Mouse (Mus musculus): Measurements from ENCODE around the gene Elmod3. TPM values are rescaled to one million over a fixed set of nuclear protein-coding genes. Genes with fewer than 3 reads are reported as not detected.
A peak's percentile ranks its signal among the peaks of the same experiment; 100 is the strongest.

The Elmod3 gene
- polyA plus RNA-seq, 2 experiments from 2014 or later: 22.9 to 32.2 TPM

DNA sequence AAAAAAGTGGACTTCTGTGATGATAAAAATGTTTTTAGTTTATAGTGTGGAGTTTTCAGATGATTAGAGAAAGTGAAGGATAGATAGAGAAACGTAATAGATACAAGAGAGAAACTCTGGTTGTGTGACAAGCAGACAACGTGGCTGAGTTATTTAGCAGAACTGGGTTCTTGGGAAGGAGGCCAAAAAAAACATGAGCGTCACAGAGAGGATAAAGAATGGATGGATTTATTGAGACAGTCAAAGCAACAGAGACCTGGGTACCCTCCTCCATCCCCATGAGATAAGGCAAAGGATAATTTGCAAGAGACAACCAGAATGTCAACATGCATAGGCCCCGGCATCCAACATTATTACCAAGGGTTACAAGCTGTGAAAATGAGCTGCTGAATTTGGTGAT lies 12.0 kb upstream of the Elmod3 start:
- ATAC-seq: no peak

DNA sequence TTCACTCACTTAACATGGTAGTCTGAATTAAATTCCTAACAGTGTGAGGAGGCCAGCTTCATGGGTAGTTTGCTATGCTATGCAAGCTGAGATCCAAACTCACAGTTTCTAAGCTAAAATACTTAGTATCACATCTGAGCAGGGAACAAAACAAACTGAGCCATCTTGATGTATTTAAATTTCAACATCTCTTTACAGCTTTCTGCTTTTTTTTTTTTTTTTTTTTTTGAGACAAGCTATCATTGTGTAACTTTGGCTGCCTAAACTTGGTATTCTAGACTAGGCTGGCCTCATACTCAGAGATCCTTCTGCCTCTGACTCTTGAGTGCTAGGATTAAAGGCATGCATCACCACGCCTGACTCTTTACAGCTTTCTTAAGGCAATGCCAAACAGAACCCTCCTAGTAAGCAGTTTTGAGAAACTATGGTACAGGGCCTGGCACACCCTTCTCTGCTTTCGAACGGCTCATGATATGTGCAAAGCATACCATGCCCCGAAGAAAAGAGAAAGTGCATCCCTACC lies 10.5 kb upstream of the Elmod3 start:
- no peak for ATAC-seq

DNA sequence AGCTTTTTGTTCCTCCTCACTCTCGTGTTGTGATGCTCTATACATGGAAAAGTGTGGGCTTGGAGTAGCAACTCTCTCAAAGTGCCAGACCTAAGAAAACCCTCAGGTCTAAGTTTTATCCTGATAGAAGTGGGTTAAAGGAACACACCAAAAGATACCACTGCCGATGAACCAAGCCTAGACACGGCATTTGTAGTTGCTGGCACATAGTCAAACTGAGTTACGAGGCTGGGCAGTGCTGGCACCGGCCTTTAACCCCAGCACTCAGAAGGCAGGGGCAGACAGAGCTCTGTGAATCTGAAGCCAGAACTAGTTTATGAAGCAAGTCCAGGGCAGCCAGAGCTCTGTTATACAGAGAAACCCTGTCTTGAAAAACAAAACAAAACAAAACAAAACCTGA lies 9.5 kb upstream of the Elmod3 start:
- ATAC-seq: no peak

DNA sequence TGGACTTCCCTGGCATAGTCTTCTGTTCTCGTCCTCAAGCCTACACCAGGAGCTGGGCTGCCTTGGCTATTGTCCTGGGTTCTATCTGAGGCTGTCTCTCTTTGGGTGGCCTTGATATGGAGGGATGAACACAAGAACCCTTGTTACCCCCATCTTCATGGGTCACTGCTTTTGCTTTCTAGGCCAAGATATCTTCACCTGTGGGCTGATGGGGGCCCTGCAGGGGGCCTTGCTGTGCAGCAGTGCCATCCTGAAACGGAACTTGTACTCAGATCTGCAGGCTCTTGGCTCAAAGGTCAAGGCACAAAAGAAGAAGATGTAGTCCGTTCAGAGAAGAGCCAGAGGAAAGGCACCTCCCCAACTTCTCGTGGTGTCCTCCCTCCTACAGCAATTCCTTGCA lies 8.8 kb upstream of the Elmod3 start:
- ATAC-seq: no peak

DNA sequence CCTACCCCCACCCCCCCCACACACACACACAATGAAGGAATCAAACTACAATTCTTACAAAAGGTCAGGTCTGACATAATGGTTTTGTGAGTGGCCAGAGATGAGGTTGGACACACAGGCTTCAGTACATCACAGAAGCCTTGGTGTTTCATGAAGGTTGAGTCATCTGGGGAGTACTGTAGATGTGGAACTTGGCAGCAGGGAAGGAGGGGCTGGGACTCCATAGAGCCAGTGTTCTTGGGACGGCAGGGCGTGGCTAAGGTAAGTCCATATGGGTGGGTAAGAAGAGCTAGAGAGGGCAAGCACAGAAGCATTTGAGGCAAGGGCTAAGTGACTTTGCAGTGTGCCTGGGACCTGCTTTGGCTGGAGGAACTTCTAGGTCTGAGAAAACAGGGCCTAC lies 5.9 kb upstream of the Elmod3 start:
- ATAC-seq: no peak

DNA sequence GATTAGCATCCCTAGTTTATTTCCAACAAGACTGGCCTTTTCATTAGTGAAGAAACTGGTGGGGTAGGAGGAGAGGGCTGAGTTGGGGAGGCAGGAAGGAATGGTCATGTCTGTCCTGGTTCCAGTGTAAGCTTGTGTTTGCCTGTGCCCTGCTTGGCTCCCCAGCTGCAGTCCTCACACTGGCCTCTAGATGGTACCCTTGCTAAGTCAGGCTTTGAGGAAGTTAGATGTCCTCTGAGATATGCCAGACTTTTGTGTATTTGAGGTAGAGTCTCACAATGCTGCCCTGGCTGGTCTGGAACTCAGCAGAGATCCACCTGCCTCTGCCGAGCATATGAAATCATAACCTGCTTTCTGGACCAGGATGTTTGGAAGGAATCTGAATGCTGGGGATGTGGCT lies 3.5 kb upstream of the Elmod3 start:
- ATAC-seq: peak; percentile 68

DNA sequence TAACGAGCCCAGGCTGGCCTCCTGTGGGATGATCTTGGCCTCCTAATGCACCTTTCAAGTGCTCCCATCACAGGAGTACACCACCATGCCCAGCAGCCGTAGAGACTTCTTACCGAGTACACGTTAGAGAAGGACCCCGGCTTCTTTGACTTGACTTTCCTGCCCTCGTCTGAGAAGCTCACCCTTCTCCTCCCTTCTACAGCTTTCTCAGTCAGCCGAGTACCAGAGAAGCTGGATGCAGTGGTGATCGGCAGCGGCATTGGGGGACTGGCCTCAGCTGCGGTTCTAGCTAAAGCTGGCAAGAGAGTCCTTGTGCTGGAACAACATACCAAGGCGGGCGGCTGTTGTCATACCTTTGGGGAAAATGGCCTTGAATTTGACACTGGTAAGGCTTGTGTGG lies 2.6 kb upstream of the Elmod3 start:
- ATAC-seq: no peak

DNA sequence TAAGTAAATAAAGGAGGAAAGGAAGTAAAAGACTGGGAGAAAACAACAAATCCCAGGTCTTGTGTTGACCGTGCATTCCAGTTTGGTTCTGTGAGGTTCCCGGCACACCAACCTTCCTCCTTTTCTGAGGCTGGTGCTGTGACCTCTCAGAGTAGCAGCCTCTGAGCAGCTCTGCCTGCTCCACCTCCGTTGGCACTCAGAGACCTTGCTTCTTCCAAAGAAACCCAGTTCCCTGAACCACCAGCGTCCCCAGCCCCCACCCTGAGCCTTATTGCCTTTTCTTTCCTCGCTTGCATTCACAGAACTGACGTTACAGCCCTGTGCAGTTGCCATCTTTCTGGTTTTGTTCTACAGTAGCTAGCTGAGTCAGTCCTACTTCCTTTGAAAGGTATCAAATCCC lies 2.0 kb upstream of the Elmod3 start:
- ATAC-seq: no peak

DNA sequence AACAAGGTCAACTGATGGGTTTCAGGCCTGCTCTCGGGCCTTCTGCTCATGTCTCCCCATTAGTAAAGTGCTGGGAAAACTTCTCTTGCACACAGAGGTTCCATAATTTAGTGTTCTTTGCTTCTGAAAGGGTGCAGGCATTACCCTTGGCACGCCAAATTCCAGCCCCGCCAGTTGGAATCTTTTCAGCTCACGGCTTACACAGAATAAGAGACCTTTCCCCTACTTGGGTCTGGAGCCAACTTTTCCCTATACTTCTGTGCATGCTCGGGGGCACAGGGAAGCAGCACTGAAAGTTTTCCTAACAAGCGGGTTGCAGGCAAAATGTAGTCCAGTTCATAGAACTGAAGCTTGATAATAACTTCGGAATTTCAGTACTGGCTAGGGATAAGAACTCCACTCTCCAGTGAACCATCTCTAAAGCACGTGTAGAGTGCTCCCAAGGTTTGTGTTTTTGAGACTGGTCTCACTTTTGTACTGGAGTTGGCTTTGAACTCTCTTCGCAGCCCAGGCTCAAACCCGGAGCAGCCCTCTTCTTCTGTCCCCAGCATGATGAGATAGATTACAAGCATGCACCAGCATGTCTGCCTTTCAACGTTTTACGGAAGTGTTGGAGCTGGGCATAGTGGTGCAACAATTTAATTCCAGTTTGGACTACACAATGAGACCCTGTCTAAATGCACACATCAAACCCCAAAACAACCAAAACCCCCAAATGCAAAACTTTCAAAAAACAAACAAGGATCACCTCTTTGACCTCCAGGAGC lies 761 bp upstream of the Elmod3 start:
- no peak for ATAC-seq

DNA sequence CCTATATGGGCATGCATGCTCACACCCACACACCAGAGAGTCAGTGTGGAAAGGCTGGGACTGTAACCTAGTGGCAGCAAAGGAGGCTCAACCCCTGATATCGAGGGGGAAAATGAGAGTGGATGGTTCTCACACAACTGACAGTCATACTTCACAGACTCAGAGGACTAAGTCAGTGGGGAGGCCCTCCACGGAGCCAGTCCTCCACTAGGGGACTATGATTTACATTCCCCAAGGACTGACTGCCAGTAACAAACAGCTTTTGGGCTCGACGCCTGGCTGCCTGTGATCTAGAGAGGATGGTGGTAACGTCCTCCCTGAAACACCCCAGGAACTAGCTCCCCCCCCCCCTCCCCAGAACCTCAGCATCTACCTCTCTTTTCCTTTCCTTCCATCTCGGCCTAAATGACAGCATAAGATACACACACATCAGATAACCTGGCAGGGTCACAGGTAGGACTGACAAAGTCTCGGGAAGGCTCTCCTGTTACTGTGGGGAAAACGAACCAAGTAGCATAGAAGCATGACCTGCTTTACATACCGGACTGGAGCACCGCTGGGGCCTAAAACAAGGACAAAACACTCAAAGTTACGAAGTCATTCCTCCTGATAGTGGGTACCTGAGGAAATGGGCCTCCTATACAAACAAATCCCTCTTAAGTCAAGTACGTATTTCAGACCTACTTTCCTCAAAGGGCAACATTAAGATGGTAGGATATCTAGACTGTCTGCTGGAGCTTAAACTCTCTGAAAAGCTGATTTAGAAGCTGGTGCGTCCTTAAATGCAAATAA lies 934 bp downstream of the Elmod3 start:
- ATAC-seq: no peak

DNA sequence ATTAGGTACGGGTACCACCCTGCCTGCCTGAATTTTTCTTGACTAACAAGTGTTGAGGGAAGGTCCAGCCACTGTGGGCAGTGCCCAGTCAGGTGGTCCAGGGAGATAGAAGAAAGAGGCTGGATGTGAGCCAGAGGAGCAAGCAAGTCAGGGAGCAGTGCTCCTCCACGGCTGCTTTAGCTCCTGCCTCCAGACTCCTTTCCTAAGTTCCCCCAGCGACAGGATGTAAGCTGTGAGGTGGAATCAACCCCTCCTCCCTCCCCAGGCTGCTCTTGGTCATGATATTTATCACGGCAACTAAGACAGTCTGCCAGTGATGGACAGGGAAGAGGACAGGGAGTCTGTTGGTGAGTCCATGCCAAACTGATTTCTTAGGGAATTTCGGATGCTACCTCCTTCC lies 4.3 kb downstream of the Elmod3 start:
- no peak for ATAC-seq

DNA sequence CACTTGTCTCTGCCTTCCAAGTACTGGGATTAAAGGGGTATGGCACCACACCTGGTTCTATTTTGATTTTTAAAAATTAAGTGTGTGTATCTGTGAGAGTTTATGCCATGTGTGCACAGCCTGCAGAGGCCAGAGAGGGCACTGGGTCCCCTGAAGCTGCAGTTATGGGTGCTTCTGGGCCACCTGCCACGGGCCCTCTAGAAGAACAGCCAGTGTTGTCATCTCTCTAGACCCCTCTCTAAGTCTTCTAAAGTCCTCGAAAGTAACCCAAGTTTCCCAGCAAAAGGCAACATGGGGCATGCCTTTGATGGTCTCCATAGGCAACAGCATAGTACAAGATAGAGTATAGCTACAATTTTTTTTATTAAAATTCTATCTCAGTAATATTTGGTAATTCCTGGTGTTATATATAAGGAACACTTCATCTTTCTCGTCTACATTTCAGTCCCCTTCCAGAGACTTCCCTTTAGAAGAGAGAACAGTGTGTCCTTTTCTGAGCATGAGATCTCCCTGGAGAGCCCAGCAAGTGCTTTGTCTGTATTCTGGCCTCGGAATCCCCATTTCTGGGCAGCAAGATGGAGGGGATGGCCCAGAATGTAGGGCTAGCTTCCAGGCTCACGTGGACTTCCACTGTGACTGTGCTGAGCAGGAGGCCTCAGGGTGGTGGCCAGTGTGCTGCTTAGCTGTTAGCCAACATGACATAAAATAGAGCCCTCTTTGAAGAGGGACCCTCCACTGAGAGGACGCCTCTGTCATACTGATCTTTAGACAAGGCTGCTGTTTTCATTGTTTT lies 5.0 kb downstream of the Elmod3 start:
- ATAC-seq: no peak

DNA sequence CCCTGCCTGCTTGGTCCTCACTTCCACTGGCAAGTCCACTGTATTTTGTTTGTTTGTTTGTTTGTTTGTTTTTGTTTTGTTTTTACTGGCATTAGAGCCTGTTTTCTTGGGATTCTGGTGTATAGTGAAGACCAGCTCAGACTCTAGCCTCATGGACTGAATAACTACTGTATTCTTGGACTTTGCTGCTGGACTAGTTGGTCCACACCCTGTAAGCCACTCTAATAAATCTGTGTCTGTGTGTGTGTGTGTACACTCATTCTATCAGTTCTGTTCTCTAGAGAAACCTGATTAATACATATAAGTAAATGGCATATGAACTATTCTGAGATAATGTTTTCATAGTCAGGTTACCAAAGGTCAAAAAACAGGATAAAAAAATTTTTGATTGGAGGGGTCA lies 8.1 kb downstream of the Elmod3 start:
- ATAC-seq: no peak

DNA sequence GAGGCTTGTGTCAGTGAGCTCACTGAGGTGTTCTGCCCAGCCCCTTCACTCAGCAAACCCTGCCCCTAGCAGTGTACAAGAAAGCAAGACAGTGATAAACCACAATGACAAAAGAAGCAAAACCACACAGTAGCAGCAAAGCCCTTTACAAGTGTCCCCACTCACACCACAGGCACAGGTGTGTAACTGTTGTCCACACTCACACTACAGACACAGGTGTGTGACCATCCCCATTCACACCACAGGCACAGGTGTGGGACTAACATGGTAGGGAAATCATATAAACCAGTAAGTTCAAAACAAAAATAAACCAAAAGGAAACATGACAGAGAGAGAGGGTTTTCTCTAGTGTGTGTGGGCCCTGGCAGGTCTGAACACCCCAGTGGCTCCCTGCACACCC lies 9.9 kb downstream of the Elmod3 start:
- no peak for ATAC-seq

DNA sequence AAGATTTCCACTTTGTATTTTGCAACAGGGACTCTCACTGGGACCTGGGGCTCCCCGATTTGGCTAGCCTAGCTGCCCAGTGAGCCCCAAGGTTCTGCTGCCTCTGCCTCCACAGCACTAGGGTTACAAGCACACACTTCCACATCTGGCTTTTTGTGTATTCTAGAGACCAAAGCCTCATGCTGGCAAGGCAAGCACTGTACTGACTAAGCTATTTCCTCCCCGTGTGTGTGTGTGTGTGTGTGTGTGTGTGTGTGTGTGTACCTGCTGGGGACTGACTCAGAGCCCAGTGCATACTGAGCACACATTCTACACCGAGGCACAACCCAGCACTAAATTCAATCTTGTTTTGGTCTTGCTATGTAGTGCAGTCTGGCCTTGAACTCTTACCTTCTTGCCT lies 11.5 kb downstream of the Elmod3 start:
- ATAC-seq: no peak

DNA sequence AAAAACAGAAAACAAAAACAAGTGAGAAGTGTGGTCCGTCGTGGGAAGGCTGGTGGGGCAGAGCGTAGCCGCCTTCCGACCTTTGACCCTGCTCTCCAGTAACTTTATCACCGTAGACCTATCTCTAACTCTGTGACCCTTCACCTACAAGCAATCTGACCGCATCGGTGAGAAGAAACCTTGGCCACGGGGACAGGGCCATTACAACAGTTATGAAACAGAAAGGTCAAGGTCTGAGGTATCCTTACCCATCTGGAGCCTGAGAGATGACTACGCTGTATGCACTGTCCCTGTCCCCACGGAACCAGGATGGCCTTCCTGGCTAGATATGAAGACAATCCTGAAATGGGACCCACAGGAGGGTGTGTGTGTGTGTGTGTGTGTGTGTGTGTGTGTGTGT lies 14.1 kb downstream of the Elmod3 start:
- no peak for ATAC-seq

DNA sequence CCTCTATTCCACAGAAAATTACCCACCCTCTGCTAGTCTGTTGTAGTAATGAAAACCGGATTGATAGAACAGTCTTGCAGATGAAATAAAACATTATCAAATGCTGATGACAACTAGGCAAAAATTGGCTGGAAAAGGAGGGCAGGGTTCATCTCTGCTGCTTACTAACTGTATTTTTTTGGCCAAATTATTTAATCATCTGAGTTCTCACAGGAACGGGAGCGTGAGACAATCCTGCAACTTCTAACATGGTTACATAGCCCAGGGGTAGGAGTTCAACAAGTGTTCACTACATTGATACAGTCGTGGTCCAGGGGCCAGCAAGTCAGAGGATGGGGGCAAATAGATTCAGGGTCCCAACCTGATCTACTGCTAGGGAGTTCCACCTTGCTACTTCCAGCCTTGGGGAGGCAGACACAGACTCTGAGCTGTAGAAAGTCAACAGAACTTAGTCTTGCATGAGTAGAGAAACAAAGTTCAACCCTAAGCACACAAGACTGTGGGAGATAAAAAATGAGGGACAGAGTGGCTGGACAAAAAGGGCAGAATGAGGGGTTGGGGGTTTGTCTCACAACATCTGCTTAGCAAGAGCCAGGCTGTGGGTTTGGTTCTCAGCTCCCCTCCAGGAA lies 14.9 kb downstream of the Elmod3 start:
- no peak for ATAC-seq

DNA sequence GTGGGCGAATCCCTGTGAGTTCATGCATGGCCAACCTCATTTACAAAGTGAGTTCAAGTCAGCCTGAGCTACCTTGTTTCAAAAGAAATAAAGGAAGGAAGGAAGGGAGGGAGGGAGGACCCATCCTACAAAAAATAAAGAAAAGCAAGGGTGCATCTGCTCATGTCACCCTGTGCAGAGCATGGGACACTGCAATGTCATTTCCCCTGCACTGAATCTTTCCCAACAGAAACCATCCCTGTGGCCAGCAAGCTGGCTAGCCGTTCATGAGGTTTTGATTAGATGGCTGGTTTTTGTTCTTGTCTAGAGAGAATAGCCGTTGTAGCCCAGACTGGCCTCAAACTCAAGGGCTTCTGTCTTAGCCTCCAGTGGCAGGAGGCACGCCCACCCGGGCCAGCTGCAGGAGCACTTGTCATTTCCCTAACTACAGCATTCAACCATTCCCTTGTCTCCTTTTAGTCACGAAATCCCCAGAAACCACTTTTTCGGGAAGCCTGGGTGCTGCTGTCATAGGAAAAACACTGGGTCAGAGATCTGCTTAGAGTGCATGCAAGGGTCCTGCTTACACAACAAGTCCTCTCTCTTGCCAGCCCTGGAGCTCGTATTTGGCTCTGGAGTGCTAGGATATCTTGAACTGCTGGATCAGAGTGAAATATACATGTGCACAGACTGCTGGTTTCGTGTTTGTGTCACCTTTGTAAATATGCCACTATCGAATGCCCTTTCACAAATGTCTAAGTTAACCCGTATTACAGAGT lies 16.4 kb downstream of the Elmod3 start:
- ATAC-seq: no peak

DNA sequence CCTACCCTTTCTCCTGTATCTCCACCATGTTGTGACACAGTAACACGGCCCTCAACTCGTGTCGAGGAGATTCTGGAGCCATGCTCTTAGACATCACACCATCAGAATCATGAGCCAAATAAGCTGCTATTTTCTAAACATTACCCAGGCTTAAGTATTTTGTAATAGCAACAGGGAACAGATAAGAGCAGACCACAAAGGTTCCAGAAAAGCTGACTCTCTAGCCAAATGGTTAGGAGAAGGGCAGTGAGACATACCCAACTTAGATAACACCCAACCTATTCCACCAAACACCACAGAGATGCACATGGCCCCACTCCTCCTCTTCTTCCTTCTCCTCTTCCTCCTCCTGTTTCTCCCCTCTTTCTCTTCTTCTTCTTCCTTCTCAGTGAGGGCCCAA lies 22.2 kb downstream of the Elmod3 start:
- no peak for ATAC-seq

DNA sequence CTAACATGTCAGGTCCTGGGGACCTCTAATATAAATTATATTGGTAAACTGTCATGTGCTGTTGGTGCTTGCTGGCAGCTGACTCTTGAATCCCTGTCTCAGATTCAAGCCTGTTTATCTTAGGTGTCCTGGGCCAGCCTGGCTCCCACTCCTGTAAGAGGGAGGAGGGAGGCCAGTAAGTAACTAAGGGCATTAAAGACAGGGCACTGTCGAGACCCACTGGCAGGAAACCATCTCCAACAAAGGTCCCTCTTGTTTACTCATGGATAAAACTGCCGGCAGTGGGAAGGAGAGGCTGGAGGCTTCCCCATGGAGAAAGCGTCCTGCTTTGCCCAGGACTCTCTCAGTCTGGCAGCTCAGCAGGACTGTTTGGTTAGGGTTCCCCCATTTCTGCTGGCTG lies 26.4 kb downstream of the Elmod3 start:
- no peak for ATAC-seq

DNA sequence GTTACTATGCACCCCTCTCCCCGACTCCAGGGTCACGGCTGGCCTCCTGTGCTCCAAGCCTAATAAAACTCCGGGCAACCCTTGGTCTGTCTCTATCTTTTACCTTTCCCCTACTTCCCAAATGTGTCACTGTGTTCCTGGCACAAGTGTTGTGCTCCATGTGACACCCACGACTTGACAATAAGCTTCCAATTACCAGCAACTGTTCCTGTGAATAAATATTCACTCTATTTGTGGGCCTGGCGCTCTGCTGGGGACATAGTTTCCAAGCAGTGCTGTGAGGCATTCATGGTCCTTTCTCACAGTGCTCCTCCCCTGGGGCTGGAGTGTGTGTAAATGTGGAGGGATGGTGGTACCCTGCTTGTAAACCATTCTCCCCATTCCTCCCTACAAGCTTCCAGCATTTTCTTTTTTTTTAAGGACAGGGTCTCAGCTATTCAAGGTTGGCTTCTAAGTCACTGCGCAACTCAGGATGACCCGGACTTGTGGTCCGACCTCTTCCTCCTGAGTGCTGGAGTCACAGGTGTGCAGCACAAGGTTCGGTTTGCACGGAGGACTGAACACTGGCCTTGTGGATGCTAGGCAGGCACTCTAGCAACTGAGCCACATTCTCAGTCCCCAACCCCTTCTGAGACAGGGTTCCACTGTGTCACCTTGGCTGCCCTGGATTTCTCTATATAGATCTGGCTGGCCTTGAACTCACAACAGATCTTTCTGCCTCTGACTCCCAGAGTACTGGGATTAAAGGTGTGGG lies 27.4 kb downstream of the Elmod3 start:
- no peak for ATAC-seq

Measured in CD4-positive, CD25-positive, alpha-beta regulatory T cell, adult 4 months (primary cell).